Mouse (Mus musculus): ENCODE measurements at regions not wholly inside any gene's neighbourhood (a gene's known extent, or its start where the extent isn't known, plus 50 kb on each side); places are given as distances from the start of the nearest gene placed in this dataset.

DNA sequence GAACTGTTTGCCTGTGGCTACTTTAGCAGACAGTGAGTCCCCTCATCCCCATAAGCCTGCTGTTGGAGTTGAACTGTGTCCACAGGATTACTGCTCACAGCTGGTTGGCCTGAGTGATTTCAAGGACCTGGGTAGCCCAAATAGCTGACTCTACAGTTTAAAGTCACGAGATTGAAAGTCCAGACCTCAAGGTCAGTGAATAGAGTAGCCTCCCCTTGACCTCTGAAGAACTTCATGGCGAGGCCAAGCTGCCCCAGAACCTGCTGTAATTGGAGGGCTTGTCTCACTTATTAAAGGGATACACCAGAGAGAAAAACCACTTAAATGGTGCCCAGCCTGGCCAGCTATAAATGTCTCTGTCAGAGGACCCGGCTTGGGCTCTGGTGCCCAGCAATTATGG is 97.7 kb upstream of the Zbtb40 start:
- Histone ChIP-seq H3K27me3 (ENCODE audit: control insufficient read depth) (no peaks in the 10 kb centered on the region; the same call in 1 of the 2 replicates), H3K4me3 (replicated peaks) (no peak overlapping the region)

DNA sequence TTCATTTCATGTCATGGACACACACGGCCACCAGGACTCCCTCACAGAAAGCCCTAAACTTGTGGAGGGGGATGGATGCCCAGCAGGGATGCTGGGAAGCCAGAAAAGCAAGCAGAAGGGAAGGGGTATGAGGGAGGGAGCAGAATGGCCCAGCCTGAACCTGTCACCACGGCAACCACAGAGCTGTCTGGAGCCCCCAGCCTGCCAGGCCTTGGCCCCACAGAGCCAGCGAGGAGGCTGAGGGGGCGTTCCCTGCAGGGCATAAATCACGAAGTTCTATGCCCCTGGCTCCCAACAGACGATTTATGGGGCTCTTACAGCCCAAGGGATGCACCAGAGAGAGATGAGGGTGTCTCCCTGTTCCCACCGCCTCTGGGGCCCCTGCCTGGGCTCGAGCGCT is 93.7 kb upstream of the Zbtb40 start:
- Histone ChIP-seq H3K4me3 (replicated peaks) (no peak overlapping the region), H3K4me1 (ENCODE audit: control insufficient read depth) (no peaks in the 10 kb centered on the region), H3K9me3 (ENCODE audit: control insufficient read depth, low read length) (no peaks in the 10 kb centered on the region), H3K27me3 (ENCODE audit: control insufficient read depth) (peaks cover 2% of the 10 kb centered on the region; the same call in 1 of the 2 replicates), H3K36me3 (ENCODE audit: control insufficient read depth) (no peaks in the 10 kb centered on the region)
- TF ChIP-seq GATA1 (IDR thresholded peaks at IDR 0.05; ENCODE audit: low read length) = no peak
- no peak for TF ChIP-seq TAL1 (IDR thresholded peaks at IDR 0.05; ENCODE audit: low read length)

More for the DNA sequence above, 97.7 kb upstream of the Zbtb40 start:
- TF ChIP-seq TAL1 (IDR thresholded peaks at IDR 0.05; ENCODE audit: low read length) = no peak
- TF ChIP-seq GATA1 (IDR thresholded peaks at IDR 0.05; ENCODE audit: low read length) = no peak
- Histone ChIP-seq H3K36me3 (ENCODE audit: control insufficient read depth) (no peaks in the 10 kb centered on the region), H3K4me1 (ENCODE audit: control insufficient read depth) (no peaks in the 10 kb centered on the region), H3K9me3 (ENCODE audit: control insufficient read depth, low read length) (peaks cover 2% of the 10 kb centered on the region; the same call in 1 of the 2 replicates)

DNA sequence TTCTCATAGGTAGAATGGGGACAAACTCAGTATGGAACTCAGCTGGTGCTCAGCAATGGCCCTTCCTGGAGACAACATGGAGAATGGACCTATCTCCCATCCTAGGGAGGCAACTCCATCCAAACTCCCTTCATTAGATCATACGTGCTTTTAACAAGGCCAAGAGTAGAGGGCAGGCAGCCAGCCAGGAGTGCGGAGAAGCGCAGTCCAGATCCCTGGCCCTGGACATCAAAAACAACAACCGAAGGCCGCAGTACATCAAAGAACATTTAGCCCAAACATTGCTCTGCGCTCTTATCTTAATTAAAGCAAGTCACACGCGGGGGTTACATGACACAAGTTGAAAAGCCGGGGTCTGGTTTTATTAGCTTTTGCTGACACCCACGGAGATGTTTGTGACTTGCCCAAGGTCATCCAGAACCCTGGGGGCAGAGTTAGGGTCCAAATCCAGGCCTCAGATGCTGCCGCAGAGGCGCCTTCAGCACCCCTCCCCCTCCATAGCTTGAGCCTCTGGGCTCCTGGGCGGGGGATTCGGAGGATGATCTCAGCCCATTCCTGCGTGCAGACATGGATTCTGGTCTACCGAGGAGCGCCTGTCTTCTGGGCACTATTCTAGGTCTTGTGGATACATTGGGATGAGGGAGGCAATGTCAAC is 90.6 kb upstream of the Zbtb40 start:
- no peaks in the 10 kb centered on the region for H3K36me3 ChIP-seq (ENCODE audit: control insufficient read depth)
- H3K4me1 ChIP-seq (ENCODE audit: control insufficient read depth) = no peaks in the 10 kb centered on the region
- H3K27me3 ChIP-seq (ENCODE audit: control insufficient read depth) = peaks cover 5% of the 10 kb centered on the region; the same call in 1 of the 2 replicates
- H3K4me3 ChIP-seq (replicated peaks) = no peak overlapping the region
- TF ChIP-seq TAL1 (IDR thresholded peaks at IDR 0.05; ENCODE audit: low read length) (no peak), GATA1 (IDR thresholded peaks at IDR 0.05; ENCODE audit: low read length) (no peak)
- H3K9me3 ChIP-seq (ENCODE audit: control insufficient read depth, low read length) = no peaks in the 10 kb centered on the region

DNA sequence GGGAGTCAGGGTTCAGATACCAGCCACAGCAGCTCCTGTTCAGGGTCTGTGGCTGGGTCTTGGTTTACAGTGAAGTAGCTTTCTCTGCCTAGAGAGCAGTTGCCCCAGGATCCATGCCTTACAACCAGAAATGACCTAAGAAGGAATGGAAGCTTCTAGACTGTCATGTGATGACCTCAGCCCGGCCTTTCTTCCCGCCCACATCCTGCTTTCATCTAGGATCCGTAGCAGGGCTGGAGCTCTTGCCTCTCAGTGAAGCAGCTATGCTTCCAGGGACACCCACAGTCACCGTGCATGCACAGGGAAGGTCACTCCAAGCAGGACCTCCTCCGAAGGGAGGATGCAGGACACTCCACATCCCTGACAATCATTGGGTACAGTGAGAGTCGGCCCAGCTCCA is 89.5 kb upstream of the Zbtb40 start:
- H3K27me3 ChIP-seq (ENCODE audit: control insufficient read depth) = peaks cover 9% of the 10 kb centered on the region; the same call in 1 of the 2 replicates
- no peak for TF ChIP-seq TAL1 (IDR thresholded peaks at IDR 0.05; ENCODE audit: low read length)
- no peak for TF ChIP-seq GATA1 (IDR thresholded peaks at IDR 0.05; ENCODE audit: low read length)
- no peaks in the 10 kb centered on the region for H3K4me1 ChIP-seq (ENCODE audit: control insufficient read depth)
- no peaks in the 10 kb centered on the region for H3K9me3 ChIP-seq (ENCODE audit: control insufficient read depth, low read length)
- no peaks in the 10 kb centered on the region for H3K36me3 ChIP-seq (ENCODE audit: control insufficient read depth)
- H3K4me3 ChIP-seq (replicated peaks) = no peak overlapping the region

DNA sequence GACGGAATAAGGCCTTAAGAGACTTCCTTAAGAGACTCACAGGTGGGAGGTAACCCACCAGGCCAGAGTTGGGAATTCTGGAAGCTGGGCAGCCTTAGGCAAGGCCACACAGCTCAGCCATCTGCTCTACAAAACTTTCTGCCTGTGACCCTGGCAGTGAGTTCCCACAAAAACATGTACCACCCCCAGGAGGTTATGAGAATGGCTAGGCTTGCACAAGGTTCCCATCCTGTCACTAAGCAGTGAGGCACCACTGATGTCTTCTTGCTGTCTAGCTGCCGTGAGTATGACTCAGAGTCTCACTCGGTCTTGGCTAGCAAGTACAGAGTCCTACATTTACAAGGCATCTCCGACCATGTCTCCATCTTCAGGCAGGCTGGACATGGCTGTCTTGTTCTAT is 87.7 kb upstream of the Zbtb40 start:
- H3K9me3 ChIP-seq (ENCODE audit: control insufficient read depth, low read length) = no peaks in the 10 kb centered on the region
- H3K4me3 ChIP-seq (replicated peaks) = no peak overlapping the region
- no peak for TF ChIP-seq TAL1 (IDR thresholded peaks at IDR 0.05; ENCODE audit: low read length)
- no peak for TF ChIP-seq GATA1 (IDR thresholded peaks at IDR 0.05; ENCODE audit: low read length)
- H3K4me1 ChIP-seq (ENCODE audit: control insufficient read depth) = no peaks in the 10 kb centered on the region
- peaks cover 17% of the 10 kb centered on the region; the same call in 1 of the 2 replicates for H3K27me3 ChIP-seq (ENCODE audit: control insufficient read depth)
- no peaks in the 10 kb centered on the region for H3K36me3 ChIP-seq (ENCODE audit: control insufficient read depth)

DNA sequence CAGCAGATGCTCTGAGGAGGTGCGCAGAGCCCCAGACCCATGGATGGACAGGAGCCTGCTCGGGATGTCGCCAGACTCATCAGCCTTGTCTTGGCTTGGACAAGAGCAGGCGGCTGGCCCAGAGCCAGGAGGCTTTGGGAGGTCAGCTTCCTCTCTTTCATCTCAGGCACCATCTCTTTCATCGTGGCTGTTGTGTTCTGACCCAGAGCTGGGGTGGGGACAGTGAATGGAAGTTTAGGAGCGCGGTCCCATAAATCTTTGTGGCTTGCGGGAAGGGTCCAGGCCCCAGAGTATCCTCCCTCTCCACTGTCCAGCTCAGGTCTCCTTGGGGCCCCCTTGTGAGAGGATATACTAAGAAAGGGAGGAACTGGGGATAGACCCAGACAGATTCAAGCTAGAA is 87.2 kb upstream of the Zbtb40 start:
- Histone ChIP-seq H3K4me3 (replicated peaks) (no peak overlapping the region), H3K36me3 (ENCODE audit: control insufficient read depth) (no peaks in the 10 kb centered on the region), H3K9me3 (ENCODE audit: control insufficient read depth, low read length) (no peaks in the 10 kb centered on the region), H3K4me1 (ENCODE audit: control insufficient read depth) (no peaks in the 10 kb centered on the region), H3K27me3 (ENCODE audit: control insufficient read depth) (peaks cover 17% of the 10 kb centered on the region; the same call in 1 of the 2 replicates)
- no peak for TF ChIP-seq TAL1 (IDR thresholded peaks at IDR 0.05; ENCODE audit: low read length)
- TF ChIP-seq GATA1 (IDR thresholded peaks at IDR 0.05; ENCODE audit: low read length) = no peak

DNA sequence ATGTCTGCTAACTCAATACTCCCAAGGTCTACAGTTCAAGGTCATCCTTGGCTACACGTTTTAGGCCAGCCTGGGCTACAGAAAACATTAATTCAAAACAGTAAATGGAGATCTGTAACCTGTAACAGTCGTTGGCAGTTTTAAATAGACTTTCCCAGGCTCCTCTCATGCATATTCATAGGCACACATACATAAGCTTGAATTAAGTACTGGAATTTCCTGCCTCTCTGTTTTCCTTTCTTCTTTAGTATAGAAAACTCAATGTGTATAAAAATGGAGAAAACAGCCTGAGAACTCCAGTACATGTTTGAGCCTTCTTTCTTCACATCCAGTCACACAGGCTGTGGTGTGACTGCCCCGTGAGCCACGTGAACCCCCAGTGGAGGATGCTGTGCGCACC is 86.0 kb upstream of the Zbtb40 start:
- H3K36me3 ChIP-seq (ENCODE audit: control insufficient read depth) = no peaks in the 10 kb centered on the region
- no peaks in the 10 kb centered on the region for H3K4me1 ChIP-seq (ENCODE audit: control insufficient read depth)
- no peaks in the 10 kb centered on the region for H3K9me3 ChIP-seq (ENCODE audit: control insufficient read depth, low read length)
- H3K4me3 ChIP-seq (replicated peaks) = no peak overlapping the region
- peaks cover 26% of the 10 kb centered on the region; the same call in 1 of the 2 replicates for H3K27me3 ChIP-seq (ENCODE audit: control insufficient read depth)
- TF ChIP-seq TAL1 (IDR thresholded peaks at IDR 0.05; ENCODE audit: low read length) = no peak
- TF ChIP-seq GATA1 (IDR thresholded peaks at IDR 0.05; ENCODE audit: low read length) = no peak

DNA sequence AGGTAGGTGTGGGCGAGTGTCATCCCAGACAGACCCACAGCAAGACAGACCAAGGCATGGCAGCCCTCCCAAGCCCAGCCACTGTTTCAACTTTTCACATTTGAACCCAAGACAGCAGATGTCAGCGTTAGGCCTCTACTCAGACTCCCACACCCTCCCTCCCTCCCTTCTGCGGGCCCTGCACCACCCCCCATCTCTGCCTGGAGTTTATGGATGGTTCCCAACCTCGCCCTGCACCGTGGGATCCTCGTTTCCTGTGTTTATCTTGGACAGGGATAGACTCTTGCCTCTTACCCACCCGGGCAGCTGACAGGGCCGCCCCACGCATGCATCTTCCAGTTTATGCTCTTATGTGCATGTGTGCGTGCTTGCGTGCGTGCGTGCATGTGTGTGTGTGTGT is 85.2 kb upstream of the Zbtb40 start:
- no peaks in the 10 kb centered on the region for H3K36me3 ChIP-seq (ENCODE audit: control insufficient read depth)
- H3K4me3 ChIP-seq (replicated peaks) = no peak overlapping the region
- no peaks in the 10 kb centered on the region for H3K9me3 ChIP-seq (ENCODE audit: control insufficient read depth, low read length)
- no peak for TF ChIP-seq GATA1 (IDR thresholded peaks at IDR 0.05; ENCODE audit: low read length)
- no peak for TF ChIP-seq TAL1 (IDR thresholded peaks at IDR 0.05; ENCODE audit: low read length)
- H3K27me3 ChIP-seq (ENCODE audit: control insufficient read depth) = peaks cover 31% of the 10 kb centered on the region; the same call in 1 of the 2 replicates
- no peaks in the 10 kb centered on the region for H3K4me1 ChIP-seq (ENCODE audit: control insufficient read depth)

DNA sequence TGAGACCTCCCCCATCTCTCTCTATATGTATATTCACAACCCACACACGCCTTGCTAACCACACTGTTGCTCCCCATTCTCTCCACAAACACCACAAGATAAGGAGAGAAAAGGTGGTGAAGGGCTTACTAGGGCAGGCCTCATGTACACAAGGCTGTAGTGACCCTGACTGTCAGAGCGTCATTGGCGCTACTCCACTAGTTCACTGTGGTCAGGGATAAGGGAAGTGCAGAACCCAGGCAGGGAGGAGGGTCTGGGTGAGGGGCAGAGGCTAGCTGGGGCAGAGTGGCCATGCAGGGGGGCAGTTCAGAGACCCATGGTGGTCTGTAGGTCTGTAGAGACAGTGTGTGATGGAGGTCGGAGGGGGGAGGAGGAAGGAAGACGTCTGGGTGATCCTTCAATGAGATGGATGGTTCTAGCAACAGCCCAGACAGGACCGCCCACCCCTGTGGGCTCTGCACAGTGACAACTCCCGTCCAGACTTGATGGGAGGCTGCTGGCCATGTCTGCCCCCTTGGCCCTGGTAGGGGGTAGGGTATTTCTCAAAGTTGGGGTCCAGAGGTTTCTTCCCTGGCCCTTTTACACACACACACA is 82.1 kb upstream of the Zbtb40 start:
- H3K27me3 ChIP-seq (ENCODE audit: control insufficient read depth) = peaks cover 50% of the 10 kb centered on the region
- H3K36me3 ChIP-seq (ENCODE audit: control insufficient read depth) = no peaks in the 10 kb centered on the region
- TF ChIP-seq GATA1 (IDR thresholded peaks at IDR 0.05; ENCODE audit: low read length) (no peak), TAL1 (IDR thresholded peaks at IDR 0.05; ENCODE audit: low read length) (no peak)
- no peaks in the 10 kb centered on the region for H3K4me1 ChIP-seq (ENCODE audit: control insufficient read depth)
- H3K9me3 ChIP-seq (ENCODE audit: control insufficient read depth, low read length) = no peaks in the 10 kb centered on the region
- H3K4me3 ChIP-seq (replicated peaks) = no peak overlapping the region

Measured in erythroblast, embryonic 14.5 days (primary cell).